Comparison of ENCODE assay signal across 8 mouse cellular contexts in the genomic region with DNA sequence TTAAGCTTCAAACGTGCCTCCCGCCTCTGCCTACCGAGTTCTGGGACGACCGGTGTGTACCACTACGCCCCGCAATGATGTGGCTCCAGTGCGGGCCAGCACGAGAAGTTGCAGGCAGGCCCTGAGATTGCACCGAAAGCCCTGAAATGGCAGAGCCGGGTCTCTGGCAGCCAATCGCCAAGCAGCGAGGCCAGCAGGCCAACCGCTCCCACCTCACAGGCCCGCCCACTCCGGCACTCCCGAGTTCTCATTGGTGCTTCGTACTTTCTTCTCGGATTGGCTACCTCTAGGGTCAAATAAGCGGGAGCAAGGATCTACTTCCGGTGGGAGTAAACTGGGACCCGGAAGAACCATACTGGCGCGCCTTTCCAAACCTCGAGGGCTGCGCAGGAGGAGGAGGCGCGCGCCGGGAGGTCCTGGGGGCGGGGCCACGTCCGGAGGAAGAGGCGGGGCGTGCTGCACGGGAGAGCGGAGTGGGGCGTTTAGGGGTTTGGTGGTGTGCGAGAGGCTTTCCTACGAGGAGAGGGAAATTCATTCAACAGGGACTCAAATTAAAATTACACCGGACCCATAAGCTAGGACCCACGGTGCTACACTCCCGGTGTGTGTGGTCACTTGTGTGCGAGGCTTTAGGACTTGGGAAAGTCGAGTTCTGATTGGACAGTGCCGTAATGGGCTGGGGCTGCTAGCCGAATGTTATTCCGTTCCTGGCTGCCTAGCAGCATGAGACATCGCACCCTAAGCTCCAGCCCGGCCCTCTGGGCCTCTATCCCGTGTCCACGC. TPM values are rescaled to one million over a fixed set of nuclear protein-coding genes. Genes with fewer than 3 reads are reported as not detected.
DNase-seq lines count a peak whose midpoint lies in the region; ATAC-seq and TF ChIP-seq lines count a peak whose summit lies in the region.

Gene Ogg1 (plus strand): TSS at position 440 of the 783 bp plus-strand sequence.

- TF ChIP-seq POLR2A in bone marrow macrophage, adult 2 months (IDR thresholded peaks at IDR 0.05; ENCODE audit: borderline replicate concordance, low read depth, low read length), result no peak
- peak; percentile 99 for TF ChIP-seq POLR2A in embryonic fibroblast, embryonic 13.5 days (IDR thresholded peaks at IDR 0.05; ENCODE audit: low read depth, low read length)

- TF ChIP-seq CTCF in bone marrow macrophage, adult 2 months (IDR thresholded peaks at IDR 0.05; ENCODE audit: low read depth, low read length), result no peak
- TF ChIP-seq CTCF in embryonic fibroblast, embryonic 13.5 days (IDR thresholded peaks at IDR 0.05; ENCODE audit: borderline replicate concordance, insufficient read depth, low read length), result no peak

- H3K27me3 ChIP-seq in kidney, embryonic 14.5 days (ENCODE audit: control insufficient read depth, insufficient read depth, low read length), result no peaks in the 10 kb centered on the region
- no peaks in the 10 kb centered on the region for H3K27me3 ChIP-seq in limb, embryonic 15.5 days

- H3K9ac ChIP-seq in kidney, embryonic 14.5 days (ENCODE audit: low read depth, low read length), result peak within 1 kb of the TSS; percentile 70
- H3K9ac ChIP-seq in limb, embryonic 15.5 days, result peak within 1 kb of the TSS; percentile 62

- peak within 1 kb of the TSS; percentile 70 for H3K4me3 ChIP-seq in bone marrow macrophage, adult 2 months (ENCODE audit: insufficient read depth, low read length)
- peak within 1 kb of the TSS; percentile 66 for H3K4me3 ChIP-seq in embryonic fibroblast, embryonic 13.5 days (ENCODE audit: insufficient read depth, low read length)
- H3K4me3 ChIP-seq in kidney, embryonic 14.5 days (ENCODE audit: low read length), result peak within 1 kb of the TSS; percentile 65
- H3K4me3 ChIP-seq in limb, embryonic 15.5 days, result peak within 1 kb of the TSS; percentile 63

- under 1% methylated on average over 52 of the region's 52 CpGs for WGBS in kidney, embryonic 14.5 days
- WGBS in limb, embryonic 15.5 days, result under 1% methylated on average over 52 of the region's 52 CpGs

- peak within 1 kb of the TSS; percentile 79 for H3K27ac ChIP-seq in bone marrow macrophage, adult 2 months (ENCODE audit: insufficient read depth, low read depth, low read length)
- peak within 1 kb of the TSS; percentile 71 for H3K27ac ChIP-seq in embryonic fibroblast, embryonic 13.5 days (ENCODE audit: insufficient read depth, low read length)
- H3K27ac ChIP-seq in kidney, embryonic 14.5 days (ENCODE audit: low read depth, low read length), result peak within 1 kb of the TSS; percentile 92
- peak within 1 kb of the TSS; percentile 94 for H3K27ac ChIP-seq in limb, embryonic 15.5 days

- H3K9me3 ChIP-seq in kidney, embryonic 14.5 days (ENCODE audit: control insufficient read depth, low read length), result no peaks in the 10 kb centered on the region
- no peaks in the 10 kb centered on the region for H3K9me3 ChIP-seq in limb, embryonic 15.5 days

- H3K4me1 ChIP-seq in bone marrow macrophage, adult 2 months (ENCODE audit: control insufficient read depth, insufficient read depth, low read length), result peaks cover 23% of the 10 kb centered on the region
- H3K4me1 ChIP-seq in embryonic fibroblast, embryonic 13.5 days (ENCODE audit: control insufficient read depth, insufficient read depth, low read length), result peaks cover 10% of the 10 kb centered on the region
- no peaks in the 10 kb centered on the region for H3K4me1 ChIP-seq in kidney, embryonic 14.5 days (ENCODE audit: control insufficient read depth, insufficient read depth, low read length)
- peaks cover 12% of the 10 kb centered on the region for H3K4me1 ChIP-seq in limb, embryonic 15.5 days

- peak; percentile 99 for DNase-seq in A20 (ENCODE audit: low read depth, low spot score)
- DNase-seq in heart, adult 9 months (ENCODE audit: low spot score in 2 of 2), result peak; percentile 99 to 100
- peak; percentile 95 to 98 for DNase-seq in monocyte, adult 2 months (ENCODE audit: low read depth in 1 of 2, low spot score in 2 of 2)
- peak; percentile 99 for DNase-seq in spleen, postnatal 36 days (ENCODE audit: low spot score in 2 of 2)

- peak; percentile 98 for ATAC-seq in kidney, embryonic 14.5 days (ENCODE audit: low FRiP score, low TSS enrichment)
- peak; percentile 98 for ATAC-seq in limb, embryonic 15.5 days (ENCODE audit: insufficient number of reproducible peaks, low FRiP score, low TSS enrichment, low read depth)

- H3K36me3 ChIP-seq in kidney, embryonic 14.5 days (ENCODE audit: control insufficient read depth, insufficient read depth, low read length), result peaks cover 57% of the 10 kb centered on the region
- H3K36me3 ChIP-seq in limb, embryonic 15.5 days, result peaks cover 46% of the 10 kb centered on the region

- H3K4me2 ChIP-seq in kidney, embryonic 14.5 days (replicated peaks; ENCODE audit: low read depth, low read length), result peak within 1 kb of the TSS; percentile 71
- H3K4me2 ChIP-seq in limb, embryonic 15.5 days, result peak within 1 kb of the TSS; percentile 93

RNA-seq across cellular contexts. Expression of gene Ogg1, which starts in this region (rescaled TPM):
- polyA plus RNA-seq in bone marrow macrophage, adult 2 months (2012; ENCODE audit: insufficient read depth, insufficient read length, missing spikeins), result 14.9 and 15.0 TPM in 2 replicates
- 20.9 and 24.3 TPM in 2 replicates for polyA plus RNA-seq in embryonic fibroblast, embryonic 13.5 days (2011; ENCODE audit: insufficient read length, low read depth, missing spikeins)
- 17.3 and 18.4 TPM in 2 replicates for polyA plus RNA-seq in kidney, embryonic 14.5 days (2014; fragmentation: Nextera tagmentation; extraction: Ambion mirVana)
- polyA plus RNA-seq in limb, embryonic 15.5 days (2015; fragmentation: Nextera tagmentation; extraction: Ambion mirVana), result 10.6 and 10.7 TPM in 2 replicates

Comparison
In these comparisons a context has a peak if more than half of its experiments do, and no peak if none do; other contexts are left out.
1. Peak in every context shown above with its lines: DNase-seq, ATAC-seq, H3K4me3 ChIP-seq and H3K27ac ChIP-seq.